Mouse (Mus musculus): ENCODE data around the gene Slc25a22. TPM values are rescaled to one million over a fixed set of nuclear protein-coding genes. Genes with fewer than 3 reads are reported as not detected.
A peak's percentile ranks its signal among the peaks of the same experiment; 100 is the strongest.

The Slc25a22 gene
- 18.7 and 20.5 TPM in 2 replicates for polyA plus RNA-seq (2015; fragmentation: Nextera tagmentation; extraction: Ambion mirVana)

DNA sequence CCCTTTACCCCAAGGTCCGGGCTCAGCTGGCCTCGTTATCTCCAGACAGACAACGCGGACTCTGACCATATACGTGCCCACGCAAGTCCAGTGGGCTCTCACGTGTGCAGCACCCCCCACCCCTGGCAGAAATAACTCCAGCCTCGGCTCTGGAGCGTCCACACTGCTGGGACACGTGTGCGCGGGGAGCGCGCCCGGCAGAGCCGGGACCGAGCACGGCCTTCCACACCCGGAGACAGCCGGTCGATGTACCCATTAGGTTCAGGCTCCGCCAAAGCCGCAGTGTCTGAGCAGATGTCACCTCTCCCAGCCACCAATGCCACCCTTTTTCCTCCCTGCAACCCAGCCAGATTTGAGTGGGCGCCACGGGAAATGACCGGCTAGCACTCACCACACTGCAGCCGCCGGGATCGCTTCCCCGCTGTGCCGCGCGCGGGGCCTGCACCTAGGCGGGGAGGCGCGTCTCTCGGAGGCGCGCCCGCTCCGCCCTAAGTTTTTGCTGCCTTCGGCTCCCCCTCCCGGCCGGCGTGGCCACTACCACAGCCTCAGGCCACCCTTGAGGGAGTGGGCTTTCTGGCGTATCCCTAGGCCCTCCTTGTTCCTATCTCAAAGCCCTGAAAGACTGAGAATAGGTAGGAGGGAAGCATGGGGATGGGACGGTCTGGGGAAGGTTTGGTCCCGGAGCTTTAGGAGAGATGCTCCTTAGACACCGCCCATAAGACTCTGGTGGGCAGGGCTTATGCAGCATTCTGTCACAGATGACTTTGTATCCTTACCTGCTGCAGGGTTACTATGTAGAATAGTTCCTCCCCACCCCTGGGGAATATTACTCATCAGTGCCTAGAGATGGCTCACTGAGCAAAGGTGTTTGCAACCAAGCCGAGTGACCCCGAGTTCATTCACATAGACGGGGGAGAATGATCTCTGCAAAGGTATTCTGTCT, at the start of gene Slc25a22:
Gene Slc25a22 (minus strand): TSS at position 715 of the 943 bp plus-strand sequence.
- Histone ChIP-seq H3K27ac (replicated peaks) (peak within 1 kb of the TSS; percentile 63), H3K36me3 (replicated peaks) (peaks cover 61% of the 10 kb centered on the region), H3K4me3 (replicated peaks) (peak within 1 kb of the TSS; percentile 68), H3K4me2 (peak within 1 kb of the TSS; percentile 97), H3K9me3 (replicated peaks) (no peaks in the 10 kb centered on the region), H3K27me3 (no peaks in the 10 kb centered on the region), H3K9ac (peak within 1 kb of the TSS; percentile 69), H3K4me1 (replicated peaks) (peaks cover 83% of the 10 kb centered on the region)
- ATAC-seq (ENCODE audit: insufficient read depth) = peak; percentile 73
- 7% methylated on average over 53 of the region's 53 CpGs for WGBS (ENCODE audit: insufficient replicate concordance)

DNA sequence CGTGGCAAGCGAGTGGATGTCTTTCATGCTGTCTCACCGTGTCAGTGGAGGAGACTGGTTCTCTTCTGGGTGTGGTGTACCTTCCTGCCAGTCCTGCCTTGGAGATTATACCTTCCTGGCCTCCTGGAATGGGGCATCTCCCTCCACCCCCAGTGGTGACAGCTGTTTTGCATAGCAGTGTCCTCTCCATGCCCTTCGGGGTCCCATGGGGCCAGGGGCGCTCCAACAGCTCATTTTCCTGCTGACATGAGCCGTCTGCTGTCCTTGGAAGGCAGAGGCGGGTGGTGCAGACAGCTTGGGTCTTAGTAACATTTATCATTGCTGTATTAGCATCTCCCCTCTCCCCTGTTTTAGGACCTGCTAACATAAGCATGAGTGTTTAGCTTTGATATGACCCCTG, 49.4 kb upstream of the Slc25a22 start:
- Histone ChIP-seq H3K4me3 (replicated peaks) (no peak overlapping the region), H3K27me3 (peaks cover 21% of the 10 kb centered on the region), H3K4me1 (replicated peaks) (peaks cover 9% of the 10 kb centered on the region), H3K36me3 (replicated peaks) (peaks cover 6% of the 10 kb centered on the region; the same call in 1 of the 2 replicates), H3K9ac (no peak overlapping the region), H3K9me3 (replicated peaks) (no peaks in the 10 kb centered on the region), H3K4me2 (no peak overlapping the region), H3K27ac (replicated peaks) (no peak overlapping the region)
- no peak for ATAC-seq (ENCODE audit: insufficient read depth)
- WGBS (ENCODE audit: insufficient replicate concordance) = 77% methylated on average over 7 of the region's 7 CpGs

DNA sequence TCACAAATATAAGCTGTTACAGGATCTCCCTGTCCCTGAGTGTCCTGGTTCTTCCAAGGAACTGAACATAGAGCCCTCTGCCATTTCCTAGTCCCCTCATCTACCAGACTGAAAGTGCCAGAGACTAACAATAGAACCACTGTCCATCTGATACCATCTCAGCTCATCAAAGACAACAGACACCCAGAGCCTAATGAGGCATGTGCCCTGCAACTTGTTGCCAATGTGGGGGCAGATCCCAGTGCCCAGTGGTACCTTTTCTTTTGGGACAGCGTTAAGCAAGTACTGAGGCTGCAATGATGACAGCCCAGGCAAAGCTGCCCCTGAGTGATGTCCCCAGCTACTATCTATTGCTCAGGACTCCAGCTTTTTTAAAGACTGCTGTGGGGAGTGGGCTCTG, 48.5 kb upstream of the Slc25a22 start:
- peaks cover 18% of the 10 kb centered on the region for H3K4me1 ChIP-seq (replicated peaks)
- no peak for ATAC-seq (ENCODE audit: insufficient read depth)
- H3K27me3 ChIP-seq = peaks cover 30% of the 10 kb centered on the region
- H3K27ac ChIP-seq (replicated peaks) = no peak overlapping the region
- 85% methylated on average over 1 of the region's 1 CpGs for WGBS (ENCODE audit: insufficient replicate concordance)
- H3K4me2 ChIP-seq = no peak overlapping the region
- H3K36me3 ChIP-seq (replicated peaks) = no peaks in the 10 kb centered on the region
- H3K9me3 ChIP-seq (replicated peaks) = no peaks in the 10 kb centered on the region
- H3K4me3 ChIP-seq (replicated peaks) = no peak overlapping the region
- H3K9ac ChIP-seq = no peak overlapping the region

DNA sequence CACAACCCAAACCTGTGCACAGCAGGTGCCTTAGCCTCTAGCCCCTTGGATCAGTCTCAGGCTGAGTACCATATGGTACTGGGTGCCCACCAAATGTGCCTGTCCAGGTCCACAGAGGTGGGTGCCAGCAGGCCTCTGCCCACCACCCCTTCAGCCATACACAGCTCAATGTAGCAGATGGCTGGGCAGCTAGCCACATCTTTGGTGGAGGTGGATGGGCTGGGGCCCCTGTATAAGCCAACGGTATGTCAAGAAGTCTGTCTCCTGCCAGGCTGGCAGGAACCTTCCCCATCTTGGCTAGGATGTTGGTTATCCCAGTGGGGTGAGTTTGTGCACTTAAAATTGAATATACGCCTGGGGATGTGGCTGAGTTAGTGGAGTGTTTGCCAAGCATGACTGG, 47.9 kb upstream of the Slc25a22 start:
- H3K9me3 ChIP-seq (replicated peaks) = no peaks in the 10 kb centered on the region
- WGBS (ENCODE audit: insufficient replicate concordance) = 77% methylated on average over 2 of the region's 2 CpGs
- ATAC-seq (ENCODE audit: insufficient read depth) = no peak

DNA sequence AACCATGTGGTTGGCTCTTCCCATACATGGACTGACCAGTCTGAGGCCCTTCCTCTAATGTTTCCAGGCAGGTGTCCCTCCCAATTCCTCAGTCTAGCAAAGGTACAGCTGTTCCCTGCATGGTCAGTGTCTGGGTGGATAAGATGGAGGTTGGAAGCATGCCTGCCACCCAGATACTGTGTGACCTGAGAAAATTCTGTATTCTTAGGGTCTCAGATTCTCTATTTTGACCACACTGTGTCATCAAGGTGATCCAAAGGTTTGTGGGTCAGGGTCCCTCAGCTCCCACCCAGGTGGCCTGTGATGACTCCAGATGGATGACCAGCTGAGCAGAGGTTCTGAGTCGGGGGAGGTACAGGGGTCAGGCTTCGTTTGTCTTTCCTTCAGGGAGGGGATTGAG, 47.5 kb upstream of the Slc25a22 start:
- no peak overlapping the region for H3K27ac ChIP-seq (replicated peaks)
- H3K9ac ChIP-seq = no peak overlapping the region
- H3K4me1 ChIP-seq (replicated peaks) = peaks cover 28% of the 10 kb centered on the region
- WGBS (ENCODE audit: insufficient replicate concordance) = 50% methylated on average over 2 of the region's 2 CpGs
- H3K36me3 ChIP-seq (replicated peaks) = no peaks in the 10 kb centered on the region
- H3K4me3 ChIP-seq (replicated peaks) = no peak overlapping the region
- H3K27me3 ChIP-seq = peaks cover 40% of the 10 kb centered on the region
- no peak overlapping the region for H3K4me2 ChIP-seq
- no peak for ATAC-seq (ENCODE audit: insufficient read depth)
- no peaks in the 10 kb centered on the region for H3K9me3 ChIP-seq (replicated peaks)

More for the DNA sequence above, 47.9 kb upstream of the Slc25a22 start:
- Histone ChIP-seq H3K4me1 (replicated peaks) (peaks cover 24% of the 10 kb centered on the region), H3K9ac (no peak overlapping the region), H3K27ac (replicated peaks) (no peak overlapping the region), H3K4me2 (no peak overlapping the region), H3K36me3 (replicated peaks) (no peaks in the 10 kb centered on the region), H3K4me3 (replicated peaks) (no peak overlapping the region), H3K27me3 (peaks cover 36% of the 10 kb centered on the region)

DNA sequence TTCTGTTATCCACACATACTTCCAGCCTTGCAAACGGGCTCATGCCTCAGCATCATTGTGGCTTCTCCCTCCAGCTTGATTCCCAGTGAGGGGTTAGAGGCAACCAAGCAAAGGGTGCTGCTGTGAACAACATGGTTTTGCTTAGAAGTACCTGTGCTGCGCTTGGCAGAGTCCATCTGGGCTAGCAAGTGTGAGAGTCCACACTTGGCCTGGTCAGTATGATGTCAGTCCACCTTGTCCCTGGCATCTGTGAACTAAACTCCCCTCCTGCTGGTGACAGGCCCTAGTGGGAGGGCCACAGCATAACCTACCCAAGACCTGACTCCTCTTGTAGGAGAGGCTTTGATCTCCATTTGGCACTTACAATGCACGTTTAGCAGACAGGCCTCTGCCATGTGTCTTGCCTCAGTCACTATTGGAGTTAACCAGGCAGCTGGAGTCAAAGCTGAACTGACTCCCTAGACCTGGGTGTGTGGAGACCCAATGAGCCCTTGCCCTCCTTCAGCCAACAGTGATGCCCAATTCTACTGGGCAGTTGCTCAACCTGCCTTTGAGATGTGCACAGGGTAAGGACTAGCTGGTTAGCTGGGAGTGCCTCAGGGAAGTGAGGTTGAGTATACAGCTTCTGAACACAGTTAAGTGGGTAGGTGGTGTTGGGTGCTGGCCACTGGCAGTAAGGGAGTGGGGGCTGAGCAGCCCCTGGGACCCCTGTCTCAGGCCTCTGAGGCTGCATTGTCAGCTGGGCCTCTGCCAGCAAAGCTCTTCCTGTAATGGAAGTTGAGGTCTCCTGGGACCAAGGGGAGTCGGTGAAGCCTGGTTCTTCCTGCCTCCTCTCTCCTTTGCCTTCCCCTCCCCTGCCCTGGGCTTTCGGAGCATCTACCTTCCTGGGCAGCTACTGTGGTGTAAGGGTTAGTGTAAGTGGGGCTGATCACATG, 46.8 kb upstream of the Slc25a22 start:
- Histone ChIP-seq H3K27me3 (peaks cover 40% of the 10 kb centered on the region), H3K9ac (no peak overlapping the region), H3K36me3 (replicated peaks) (no peaks in the 10 kb centered on the region), H3K9me3 (replicated peaks) (no peaks in the 10 kb centered on the region), H3K4me3 (replicated peaks) (no peak overlapping the region), H3K4me2 (no peak overlapping the region), H3K27ac (replicated peaks) (no peak overlapping the region), H3K4me1 (replicated peaks) (peaks cover 29% of the 10 kb centered on the region)
- no peak for ATAC-seq (ENCODE audit: insufficient read depth)
- 69% methylated on average over 5 of the region's 5 CpGs for WGBS (ENCODE audit: insufficient replicate concordance)

DNA sequence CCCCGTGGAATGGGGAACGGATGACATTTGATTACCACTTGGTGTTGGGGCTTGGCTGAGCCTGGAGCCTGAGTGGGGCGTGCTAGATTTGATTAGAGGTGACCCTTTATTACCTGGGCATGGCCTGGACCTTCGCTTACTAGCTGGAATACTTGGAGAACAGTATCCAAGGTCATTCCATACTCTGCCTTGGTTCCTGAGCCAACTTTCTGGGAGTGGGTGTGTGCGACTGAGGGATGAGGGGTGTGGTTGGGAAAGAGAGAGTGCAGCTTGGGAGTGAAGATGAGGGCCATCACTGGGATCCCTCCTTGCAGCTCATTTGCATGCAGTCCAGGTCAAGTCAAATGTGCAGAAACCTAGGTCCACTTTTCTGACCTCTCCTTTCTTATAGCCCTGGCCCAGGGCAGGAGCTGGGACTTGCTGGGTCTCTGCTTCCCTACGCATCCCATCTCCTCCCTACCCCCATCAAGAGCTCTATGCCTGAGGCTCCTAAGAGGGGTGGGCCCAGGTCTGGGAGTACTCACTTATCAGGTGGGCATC, 45.5 kb upstream of the Slc25a22 start:
- Histone ChIP-seq H3K4me2 (no peak overlapping the region), H3K27ac (replicated peaks) (no peak overlapping the region), H3K9me3 (replicated peaks) (no peaks in the 10 kb centered on the region), H3K36me3 (replicated peaks) (no peaks in the 10 kb centered on the region), H3K4me3 (replicated peaks) (no peak overlapping the region), H3K27me3 (peaks cover 40% of the 10 kb centered on the region), H3K9ac (no peak overlapping the region), H3K4me1 (replicated peaks) (peaks cover 34% of the 10 kb centered on the region)
- 76% methylated on average over 6 of the region's 6 CpGs for WGBS (ENCODE audit: insufficient replicate concordance)
- no peak for ATAC-seq (ENCODE audit: insufficient read depth)

DNA sequence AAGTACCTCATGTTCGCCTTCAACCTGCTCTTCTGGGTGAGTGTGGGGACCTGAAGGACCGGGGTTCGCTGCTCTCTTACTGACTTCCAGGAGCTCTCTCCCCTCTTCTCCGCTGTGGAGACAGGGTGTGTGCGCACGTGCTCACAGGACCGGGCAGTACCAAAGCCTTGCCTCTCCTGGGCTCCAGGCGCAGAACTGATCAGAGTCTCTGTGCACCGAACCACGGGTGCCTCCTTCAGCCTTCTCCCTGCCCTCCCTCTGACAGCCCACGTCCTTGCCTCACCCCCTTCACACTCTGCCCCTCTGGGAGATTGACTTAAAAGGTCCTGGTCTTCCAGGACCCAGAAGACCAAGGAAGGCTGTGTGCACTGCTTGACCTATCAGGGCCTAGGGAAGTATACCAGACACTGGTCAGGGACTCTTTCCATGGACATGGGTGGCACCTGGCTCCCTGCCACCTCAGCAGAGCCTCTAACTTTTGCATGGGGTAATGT, 44.9 kb upstream of the Slc25a22 start:
- H3K27ac ChIP-seq (replicated peaks) = no peak overlapping the region
- peaks cover 40% of the 10 kb centered on the region for H3K27me3 ChIP-seq
- peak overlapping the region; percentile 76 for H3K4me2 ChIP-seq
- no peaks in the 10 kb centered on the region for H3K9me3 ChIP-seq (replicated peaks)
- peaks cover 40% of the 10 kb centered on the region for H3K4me1 ChIP-seq (replicated peaks)
- WGBS (ENCODE audit: insufficient replicate concordance) = 49% methylated on average over 11 of the region's 11 CpGs
- peak overlapping the region; percentile 52 for H3K4me3 ChIP-seq (replicated peaks)
- H3K36me3 ChIP-seq (replicated peaks) = no peaks in the 10 kb centered on the region
- no peak for ATAC-seq (ENCODE audit: insufficient read depth)
- no peak overlapping the region for H3K9ac ChIP-seq

DNA sequence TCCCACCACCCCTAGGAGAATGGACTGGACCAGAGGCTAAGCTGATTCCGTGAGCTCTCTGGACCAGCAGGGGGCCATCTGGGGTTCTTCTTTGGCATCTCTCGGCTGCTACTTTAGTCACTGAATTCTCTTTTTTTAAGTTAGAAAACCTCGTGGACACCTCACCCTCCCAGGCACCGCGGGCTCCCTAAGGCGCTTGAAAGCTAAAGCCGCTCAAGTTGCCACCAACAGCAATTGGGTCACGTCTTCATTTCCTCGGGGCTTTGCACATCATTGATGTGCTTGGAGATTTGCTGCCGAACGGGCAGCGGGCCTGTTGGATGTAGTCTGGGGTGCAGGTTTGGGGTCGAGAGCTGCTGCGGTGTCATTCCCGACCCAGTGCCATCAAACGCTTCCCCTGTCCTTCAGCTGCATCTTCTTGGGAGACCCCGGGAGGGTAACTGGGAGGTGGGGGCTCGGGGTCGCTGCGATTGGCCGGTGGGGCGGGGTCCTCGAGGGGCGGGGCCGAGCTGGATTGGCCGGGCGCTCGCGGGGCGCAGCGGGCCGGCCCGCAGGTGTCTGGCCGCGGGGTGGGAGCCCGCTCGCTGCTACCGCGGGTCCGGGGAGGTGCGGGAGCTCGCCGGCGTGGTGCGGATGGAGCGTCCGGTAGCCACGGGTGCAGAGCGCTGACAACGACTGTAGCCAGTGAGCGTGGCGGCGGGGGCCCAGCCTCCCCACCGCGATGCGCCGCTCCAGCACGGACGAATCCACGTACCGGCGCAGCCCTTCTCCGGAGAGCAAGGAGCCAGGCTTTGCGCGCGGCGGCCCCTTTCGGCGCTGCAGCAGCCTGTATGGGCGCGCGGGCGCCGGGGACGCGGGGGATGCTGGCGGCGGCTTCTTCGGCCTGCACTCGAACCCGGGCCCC, 44.1 kb upstream of the Slc25a22 start:
- WGBS (ENCODE audit: insufficient replicate concordance) = 2% methylated on average over 81 of the region's 81 CpGs
- Histone ChIP-seq H3K4me1 (replicated peaks) (peaks cover 46% of the 10 kb centered on the region), H3K27me3 (peaks cover 40% of the 10 kb centered on the region), H3K4me2 (peak overlapping the region; percentile 76), H3K4me3 (replicated peaks) (peak overlapping the region; percentile 52), H3K9me3 (replicated peaks) (no peaks in the 10 kb centered on the region), H3K27ac (replicated peaks) (no peak overlapping the region), H3K36me3 (replicated peaks) (no peaks in the 10 kb centered on the region), H3K9ac (peak overlapping the region; percentile 27; the same call in 1 of the 2 replicates)
- ATAC-seq (ENCODE audit: insufficient read depth) = no peak
